Mouse (Mus musculus) heart, adult 8-10 months (tissue): Measurements from ENCODE around the gene Stox2. TPM values are rescaled to one million over a fixed set of nuclear protein-coding genes. Genes with fewer than 3 reads are reported as not detected.

Experiments used
- DNase-seq: peaks from one replicate; pipeline ENCODE4 v3.0.0; 2022; ENCODE audit warnings: low spot score
- total RNA-seq, 4 experiments: library from RNA; stranded (reverse); gene quantifications; 2 replicates each; pipeline ENCODE4 v1.2.4; 2022

Stox2 gene
- total RNA-seq, 4 experiments from 2014 or later, result 8.4 to 10.6 (median 10.0) TPM

DNA sequence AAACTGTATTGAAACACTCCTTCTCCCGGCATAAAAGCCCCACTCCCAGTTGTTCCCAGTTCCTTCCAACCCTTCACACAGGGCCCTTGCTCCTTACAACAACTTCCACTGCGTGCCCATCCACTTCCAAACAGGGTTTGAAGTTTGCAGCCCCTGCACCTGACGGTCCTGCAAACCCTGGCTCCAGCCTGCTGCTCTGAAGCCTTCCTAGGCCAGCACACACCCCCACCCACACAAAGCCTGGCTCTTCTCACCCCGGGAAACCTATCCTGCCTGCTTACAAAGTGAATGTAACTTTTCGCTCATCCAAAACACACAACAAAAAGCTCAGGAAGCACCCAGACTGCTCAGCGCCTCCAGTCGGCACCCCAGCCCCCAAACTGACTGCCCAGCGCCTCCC lies 37.1 kb downstream of the Stox2 start:
- no peak for DNase-seq

DNA sequence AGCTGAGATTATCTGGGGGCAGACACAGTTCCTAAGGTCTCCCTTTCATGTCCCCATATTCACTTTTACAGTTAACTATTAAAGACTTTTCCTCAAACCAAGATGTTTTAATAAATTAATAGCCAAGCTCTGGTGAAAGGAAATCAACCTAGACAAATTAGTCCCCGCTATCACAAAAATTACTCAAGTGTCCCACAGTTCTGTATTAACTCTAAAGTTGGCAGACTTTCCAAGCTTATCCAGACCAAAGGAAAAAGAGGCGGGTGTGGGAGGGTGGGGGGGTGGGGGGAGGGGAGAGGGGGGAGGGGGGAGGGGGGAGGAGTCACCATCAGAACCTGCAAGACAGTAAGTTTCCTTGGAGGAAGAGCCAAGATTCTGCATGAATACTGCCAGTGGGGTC lies 41.3 kb downstream of the Stox2 start:
- DNase-seq, result no peak

DNA sequence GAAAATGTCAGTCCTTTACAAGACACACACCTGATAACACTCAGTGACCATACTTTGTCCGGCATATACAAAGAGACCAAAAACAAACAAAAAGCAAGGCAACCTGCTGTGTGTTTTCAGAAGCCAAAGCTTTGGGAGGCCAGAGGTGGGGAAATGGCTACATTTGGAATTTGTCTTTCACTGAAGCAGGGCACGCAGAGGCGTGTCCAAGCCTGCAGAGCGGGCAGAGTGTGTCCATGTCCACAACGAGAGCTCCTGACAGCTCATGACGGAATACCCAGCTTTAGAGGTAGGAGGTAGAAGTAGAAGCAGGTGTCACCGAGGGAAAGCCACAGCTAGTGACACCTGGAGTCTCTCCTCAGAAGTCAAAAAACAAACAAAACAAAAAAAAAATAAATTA lies 53.2 kb downstream of the Stox2 start:
- no peak for DNase-seq

DNA sequence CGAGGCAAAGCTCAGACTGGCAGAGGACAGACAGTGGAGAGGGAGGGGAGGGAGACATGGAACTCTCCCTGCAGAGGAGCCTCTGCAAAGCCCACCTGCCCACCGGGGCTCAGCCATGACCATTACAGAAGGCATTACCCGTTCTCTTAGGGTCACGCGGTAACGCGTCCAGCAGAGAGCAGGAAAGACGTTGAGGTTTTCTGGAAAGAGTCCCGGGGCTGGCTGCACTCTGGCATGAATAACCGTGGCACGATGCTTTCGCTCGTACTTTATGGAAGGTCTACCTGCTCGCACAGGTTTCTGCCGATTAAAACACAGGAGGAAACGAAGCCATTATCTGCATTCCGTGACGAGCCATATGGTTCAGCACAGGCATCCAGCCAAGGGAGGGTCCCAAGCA lies 53.9 kb downstream of the Stox2 start:
- no peak for DNase-seq

DNA sequence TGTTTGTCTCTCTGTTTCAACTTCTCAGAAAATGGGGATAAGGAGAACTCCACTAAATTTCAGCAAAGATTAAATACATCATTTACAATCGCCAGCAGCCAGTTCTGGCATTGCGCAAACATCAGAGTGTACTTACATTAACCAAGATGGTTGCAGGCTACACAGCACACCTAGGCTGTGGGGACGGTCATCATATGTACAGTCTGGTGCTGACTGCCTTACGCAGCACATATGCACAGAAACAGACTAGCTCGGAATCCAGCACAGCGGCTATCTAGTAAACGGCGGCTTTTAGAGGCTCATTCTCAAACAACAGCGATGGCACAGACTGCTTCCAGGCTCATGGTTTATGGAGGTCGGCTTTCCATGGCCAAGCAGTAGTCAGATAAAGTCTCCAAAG lies 54.3 kb downstream of the Stox2 start:
- DNase-seq, result no peak

DNA sequence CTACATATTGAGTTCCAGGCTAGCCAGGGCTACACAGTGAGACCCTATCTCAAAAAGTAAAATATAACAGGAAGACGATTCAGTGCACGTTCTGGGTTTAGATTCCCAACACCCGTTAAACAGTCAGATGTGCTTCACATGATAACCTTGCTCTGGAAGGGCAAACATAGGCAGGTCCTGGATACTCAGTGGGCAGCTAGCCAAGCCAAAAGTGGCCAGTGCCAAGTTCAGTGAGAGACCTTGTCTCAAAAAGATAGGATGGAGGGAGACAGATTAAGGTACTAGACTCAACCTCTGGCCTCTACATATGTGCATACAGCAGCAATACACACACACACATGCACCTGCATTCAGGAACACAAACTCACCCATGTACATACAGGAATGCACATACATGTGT lies 56.7 kb downstream of the Stox2 start:
- DNase-seq, result no peak

DNA sequence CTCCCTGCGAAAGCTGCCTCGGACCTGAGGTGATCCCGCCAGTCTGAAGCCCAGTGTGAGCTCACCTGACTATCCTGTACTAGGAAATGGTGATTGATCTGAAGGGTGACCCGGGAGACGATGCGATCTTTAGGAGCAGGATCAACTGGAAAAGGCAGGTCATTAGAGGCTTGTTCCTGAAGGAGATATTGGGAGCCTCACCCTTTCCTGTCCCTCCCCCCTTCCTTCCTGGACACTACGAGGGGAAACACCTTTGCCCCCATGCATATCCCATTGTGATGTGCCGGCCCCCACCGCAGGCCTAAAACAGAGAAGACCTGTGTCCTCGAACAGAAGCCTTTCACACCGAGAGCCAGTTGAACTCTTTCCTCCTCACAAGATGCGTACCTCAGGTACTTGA lies 58.0 kb downstream of the Stox2 start:
- no peak for DNase-seq

DNA sequence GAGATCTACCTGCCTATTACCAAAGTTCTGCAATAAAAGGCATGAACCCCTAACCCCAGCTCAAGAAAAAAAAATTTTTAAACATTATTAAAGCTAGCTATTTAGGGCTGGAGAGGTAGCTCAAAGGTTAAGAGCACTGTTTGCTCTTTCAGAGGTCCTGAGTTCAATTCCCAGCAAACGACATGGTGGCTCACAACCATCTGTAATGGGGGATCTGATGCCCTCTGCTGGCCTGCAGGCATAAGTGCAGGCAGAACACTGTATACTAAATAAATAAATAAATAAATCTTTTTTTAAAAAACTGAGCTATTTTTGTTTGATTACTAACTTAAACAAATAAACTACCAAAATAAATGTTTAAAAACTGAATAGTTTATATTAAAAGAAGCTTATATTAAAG lies 60.4 kb downstream of the Stox2 start:
- no peak for DNase-seq

DNA sequence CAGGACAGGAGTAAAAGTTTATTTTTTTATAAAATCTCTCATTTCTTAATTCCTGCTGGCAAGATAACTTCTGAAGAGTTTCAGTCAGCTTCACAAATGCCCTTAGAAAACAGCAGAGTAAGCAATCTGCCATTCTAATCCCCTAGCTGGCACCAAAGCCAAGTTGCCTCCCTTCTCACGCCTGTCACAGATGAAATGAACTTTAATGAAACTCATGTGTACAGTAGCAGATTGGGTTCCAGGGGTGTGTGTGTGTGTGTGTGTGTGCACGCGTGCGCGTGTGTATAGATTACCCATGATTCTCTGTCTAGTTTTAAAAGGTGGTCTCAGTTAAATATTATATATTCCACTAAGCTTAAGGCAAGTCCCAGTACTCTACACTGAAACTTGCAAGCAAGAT lies 62.0 kb downstream of the Stox2 start:
- DNase-seq, result no peak

DNA sequence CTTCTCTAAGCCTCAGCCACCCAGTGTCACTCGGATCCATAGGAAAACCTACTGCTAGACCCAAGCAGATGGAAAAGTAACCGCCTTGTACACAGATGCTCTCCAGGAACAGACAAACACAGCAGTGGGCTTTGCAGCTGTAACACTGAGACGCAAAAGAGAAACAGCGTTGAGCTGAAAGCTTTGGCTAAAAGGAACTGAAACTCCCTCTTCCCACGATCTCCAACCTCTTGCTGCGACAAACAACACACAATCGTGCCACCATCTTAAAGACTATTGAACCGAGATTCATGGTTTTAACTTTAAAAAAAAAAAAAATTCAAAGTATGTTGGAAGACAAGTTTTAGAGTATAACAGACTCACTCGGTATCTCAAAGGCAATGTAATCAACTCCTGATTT lies 62.5 kb downstream of the Stox2 start:
- no peak for DNase-seq

DNA sequence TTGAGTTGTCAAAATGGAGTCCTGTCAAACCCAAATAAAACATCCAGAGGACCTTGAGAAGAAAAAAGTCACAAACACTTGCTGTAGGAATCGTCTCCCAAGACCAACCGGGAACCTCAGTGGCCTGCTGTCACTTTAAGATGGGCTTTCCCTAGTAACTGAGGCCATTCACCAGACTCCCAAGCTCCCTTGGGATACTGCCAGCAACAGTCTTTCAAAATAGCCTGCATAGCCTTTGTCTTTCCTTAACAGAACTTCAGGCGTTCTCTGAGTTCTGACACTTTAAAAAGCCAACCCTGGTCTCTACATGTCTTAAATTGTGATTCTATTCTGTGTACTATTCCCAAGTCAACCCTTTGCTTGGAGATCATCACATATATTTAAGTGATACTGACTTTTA lies 64.9 kb downstream of the Stox2 start:
- DNase-seq, result peak; percentile 71

DNA sequence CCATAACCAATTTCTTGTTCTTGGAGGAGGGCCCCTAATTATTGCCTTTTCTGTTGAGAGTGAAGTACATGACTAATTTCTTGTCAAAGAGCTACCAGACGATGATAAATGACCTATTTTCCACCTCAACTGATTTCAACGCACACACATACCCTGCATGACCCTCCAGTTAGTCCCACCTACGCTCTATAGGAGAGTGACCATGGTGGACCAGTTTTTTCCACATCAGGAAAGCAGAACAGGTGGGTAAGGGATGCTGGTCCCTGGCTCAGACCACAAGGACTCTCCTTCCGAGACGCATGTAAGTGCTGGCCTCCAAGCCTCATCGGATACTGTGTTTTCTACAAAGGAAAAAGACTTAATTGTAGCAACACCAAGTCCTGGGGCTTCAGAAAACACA lies 65.4 kb downstream of the Stox2 start:
- DNase-seq, result no peak

DNA sequence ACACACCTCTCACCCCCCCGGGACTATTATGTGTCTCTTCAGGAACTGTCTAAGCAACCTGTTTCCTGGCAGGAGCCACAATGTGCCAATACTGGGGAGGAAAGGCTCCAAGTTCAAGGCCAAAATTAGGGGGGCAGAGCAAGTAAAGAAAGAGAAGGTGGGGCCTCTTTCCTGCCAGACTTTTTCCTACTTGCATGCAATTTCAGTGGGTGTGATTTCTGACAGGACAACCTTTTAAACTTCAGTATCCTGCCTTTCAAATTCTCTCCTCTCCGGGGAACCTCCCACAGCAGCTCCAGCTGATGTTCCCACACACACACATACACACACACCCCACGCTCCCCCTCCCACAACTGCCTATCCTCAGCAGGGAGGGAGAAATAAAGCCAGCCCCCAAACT lies 66.1 kb downstream of the Stox2 start:
- peak; percentile 71 for DNase-seq

DNA sequence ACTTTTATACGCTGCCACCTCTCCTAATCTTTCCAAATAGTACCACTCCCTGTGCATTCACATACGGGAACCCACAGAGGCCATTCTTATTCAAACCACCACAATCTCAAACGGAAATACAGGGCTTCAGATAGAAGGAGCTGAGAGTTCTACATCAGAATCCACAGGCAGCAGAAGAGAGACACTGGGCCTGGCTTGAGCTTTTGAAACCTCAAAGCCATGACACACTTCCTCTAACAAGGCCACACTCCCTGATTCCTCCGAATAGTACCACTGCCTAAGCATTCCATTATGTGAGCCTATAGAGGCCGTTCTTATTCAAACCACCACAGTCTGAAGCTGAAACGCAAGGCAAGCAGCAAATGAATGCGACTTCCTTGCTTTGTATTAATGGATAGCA lies 69.5 kb downstream of the Stox2 start:
- no peak for DNase-seq

DNA sequence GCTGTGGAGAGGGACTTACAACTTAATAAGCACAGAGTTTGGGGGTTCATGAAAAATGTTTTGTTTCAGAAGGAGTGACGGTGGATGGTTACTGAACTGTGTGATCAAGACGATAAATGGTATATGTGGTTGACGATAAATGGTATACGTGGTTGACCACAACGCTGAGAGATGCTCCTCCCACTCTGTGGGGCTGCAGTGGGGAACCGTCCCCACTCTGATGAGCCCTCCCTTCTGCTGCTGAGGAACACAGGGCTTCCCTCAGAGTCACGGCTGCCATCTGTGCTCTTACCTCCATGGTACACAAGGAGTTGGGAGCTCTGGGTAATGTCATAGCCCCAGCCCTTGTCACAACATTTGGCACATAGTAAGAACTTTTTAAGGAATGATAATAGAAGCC lies 72.4 kb downstream of the Stox2 start:
- DNase-seq, result no peak

DNA sequence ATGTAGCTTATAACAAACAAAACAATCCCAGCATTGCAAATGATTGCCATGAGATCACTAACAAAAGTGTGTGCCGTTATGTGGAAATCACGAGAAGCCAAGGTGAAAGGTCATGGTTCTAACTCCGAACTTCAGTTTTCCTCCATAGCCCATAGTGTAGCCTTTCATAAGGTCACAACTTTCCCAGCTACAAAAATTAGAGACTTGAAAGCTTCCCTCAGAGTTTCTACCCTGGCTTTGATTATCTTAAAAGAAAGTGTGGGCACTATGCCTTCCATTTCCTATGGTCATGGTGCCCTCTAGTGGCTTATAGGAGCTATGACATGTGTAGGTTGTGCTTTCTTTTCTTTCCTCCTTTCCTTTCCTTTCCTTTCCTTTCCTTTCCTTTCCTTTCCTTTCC lies 74.6 kb downstream of the Stox2 start:
- no peak for DNase-seq

DNA sequence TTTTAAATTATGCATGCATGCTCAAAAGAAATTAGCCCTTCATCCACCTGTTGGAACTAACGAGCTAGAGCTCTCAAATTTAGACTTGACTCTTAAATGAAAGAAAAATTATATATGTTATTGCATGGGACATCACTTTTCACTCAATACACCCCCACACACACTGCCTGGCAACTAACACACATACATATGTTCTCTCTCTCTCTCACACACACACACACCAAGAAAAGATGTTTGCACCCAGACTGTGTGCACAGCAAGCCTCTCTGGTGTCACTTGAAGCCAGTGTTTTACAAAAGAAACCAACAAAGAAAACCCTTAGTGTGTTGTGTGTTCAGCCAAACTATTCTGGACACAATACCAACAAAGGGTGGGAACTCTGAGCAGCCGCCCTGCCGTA lies 75.1 kb downstream of the Stox2 start:
- DNase-seq, result no peak

DNA sequence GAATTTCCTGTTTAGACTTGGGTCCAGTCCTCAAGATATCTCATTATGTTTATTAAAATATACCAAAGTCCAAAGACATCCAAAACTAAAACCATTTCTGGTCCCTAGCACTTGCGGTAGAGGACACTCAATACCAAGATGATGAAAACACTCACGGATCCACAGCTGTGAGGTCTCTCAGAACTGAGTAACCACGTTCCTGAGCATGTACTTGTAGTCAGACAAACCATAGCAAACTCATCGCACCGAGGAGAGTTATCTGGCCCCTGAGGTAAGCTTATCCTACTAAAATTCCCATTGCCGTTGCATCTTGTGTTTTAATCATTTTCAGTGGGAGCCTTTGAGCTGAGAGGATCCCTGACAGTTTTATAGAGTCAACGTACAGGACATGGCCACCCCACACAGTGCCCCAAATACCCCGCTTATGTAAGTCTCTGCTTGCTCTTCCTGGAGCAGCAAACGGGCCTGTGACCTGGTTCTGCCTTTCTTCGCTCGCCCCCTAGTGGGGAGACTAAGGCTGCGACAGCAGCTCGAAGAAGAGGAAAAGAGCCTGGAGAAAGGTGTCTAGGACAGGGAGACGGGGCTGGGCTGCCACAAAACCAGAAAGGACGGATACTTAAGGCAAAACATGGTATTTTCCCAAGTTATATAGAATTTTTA lies 75.6 kb downstream of the Stox2 start:
- DNase-seq, result peak; percentile 82

DNA sequence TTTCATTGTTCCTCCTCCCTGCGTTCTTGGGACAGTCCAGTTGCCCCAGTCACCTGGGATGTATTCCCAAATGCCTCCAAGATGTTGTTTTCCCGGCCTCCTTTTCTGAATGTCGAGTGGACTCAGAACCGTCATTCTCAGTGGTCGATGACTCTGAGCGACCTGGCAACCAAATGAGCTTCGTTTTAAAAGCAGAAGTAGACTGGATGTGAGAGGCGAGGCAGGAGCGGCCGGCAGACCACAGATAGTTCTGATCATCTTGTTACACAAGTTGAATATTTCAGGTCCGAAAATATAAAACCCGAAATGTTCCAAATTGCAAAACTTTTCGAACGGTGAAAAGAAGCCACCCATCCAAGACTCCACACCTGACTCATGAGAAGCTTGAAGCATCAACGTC lies 76.2 kb downstream of the Stox2 start:
- no peak for DNase-seq

DNA sequence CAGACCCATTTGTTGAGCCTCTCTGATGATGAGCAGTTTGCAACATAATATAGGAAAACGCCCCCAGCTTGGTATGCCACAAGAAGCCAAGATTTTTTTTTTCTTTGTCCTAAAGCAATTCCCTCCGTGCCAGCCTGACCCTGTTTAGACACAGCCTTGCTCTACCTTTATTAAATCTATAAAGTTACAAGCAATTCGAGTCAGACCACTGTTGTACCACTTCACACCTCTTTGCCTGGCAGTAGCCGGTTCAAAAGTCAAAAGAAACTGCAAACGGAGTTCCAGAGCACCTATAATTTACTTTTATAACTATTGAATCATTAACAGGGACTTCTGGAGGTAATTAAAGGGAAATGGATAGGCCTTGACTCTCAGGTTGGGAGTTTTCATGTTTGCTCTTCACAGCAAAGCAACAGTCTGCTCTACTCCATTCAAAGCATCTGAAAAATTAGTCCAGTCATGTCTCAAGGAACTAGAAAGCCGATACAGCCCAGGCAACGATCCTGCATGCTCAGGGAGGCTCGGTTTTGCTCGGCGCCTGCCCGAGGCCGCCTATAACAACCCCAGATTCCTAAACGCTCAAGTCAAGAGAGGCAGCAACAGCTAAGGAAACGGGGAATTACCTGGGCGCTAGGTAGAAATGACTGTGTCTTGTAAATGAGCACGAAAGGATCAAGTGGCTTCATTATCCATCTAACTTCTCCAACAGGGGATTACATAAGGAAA lies 77.0 kb downstream of the Stox2 start:
- no peak for DNase-seq

DNA sequence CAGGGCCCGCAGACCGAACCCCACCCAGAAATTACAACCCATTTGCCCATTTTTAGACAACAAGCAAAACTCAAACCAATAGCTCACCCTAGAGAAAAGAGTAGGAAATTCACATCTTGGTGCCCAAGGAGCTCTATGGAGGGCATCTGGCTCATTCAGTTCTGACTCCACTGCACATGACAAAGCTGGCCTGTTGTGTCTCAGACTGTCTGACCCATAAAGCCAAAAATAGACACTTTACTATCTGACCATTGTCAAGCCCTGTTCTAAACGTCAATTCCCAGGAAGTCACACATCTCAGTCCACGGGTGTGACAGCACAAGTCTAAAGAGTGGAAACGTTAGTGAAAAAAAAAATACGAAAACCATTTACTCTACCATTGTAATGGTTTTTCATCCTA lies 79.1 kb downstream of the Stox2 start:
- peak; percentile 55 for DNase-seq

DNA sequence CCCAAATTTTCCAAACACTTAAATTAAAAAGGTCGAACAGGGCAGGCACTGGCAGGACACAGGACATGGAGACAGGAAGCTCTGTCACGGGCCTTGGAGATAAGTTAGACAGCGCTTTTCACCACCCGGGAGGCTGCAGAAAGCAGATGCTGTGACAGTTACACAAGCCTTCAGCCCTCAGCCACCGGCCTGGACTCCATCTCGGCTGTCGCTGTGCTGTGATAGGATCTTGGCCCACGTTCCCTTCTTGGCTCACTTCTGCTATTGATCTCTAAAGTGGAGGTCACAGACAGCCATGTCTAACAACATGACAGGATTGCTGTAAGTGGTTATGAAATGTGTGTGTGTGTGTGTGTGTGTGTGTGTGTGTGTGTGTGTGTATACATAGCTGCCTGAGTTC lies 82.9 kb downstream of the Stox2 start:
- DNase-seq, result peak; percentile 55

DNA sequence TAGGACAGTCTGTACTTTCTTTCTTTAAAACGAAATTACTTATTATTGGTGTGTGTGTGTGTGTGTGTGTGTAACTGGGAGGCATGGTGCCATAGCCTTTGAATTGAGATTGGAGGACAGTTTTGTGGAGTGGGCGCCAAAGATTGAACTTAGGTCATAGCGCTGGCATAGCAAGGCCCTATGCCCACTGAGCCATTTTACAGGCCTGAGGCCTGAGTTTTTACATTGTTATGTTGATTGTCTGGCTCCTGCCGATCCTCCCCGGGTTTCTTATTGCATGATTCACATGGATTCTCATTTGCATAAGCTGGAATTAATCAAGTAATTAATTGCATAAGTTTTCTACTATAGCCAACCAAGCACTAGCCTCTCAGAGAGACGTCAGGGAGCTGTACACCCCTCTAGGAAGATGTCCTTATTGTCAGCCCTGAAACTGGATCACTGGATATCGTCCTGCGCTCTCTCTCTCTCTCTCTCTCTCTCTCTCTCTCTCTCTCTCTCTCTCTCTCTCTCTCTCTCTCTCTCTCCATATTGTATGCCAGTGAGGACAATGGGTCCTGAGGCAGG lies 90.7 kb downstream of the Stox2 start:
- no peak for DNase-seq
